Mouse (Mus musculus) liver, embryonic 13.5 days (tissue): ENCODE data around the gene Foxn3. TPM values are rescaled to one million over a fixed set of nuclear protein-coding genes. Genes with fewer than 3 reads are reported as not detected.

Experiments used
- ATAC-seq: fragments of 200-750 bp; cut with Nextera tagmentation; 2 replicates; pipeline ENCODE4 v1.8.0; 2017; ENCODE audit warnings: low read depth, mild to moderate bottlenecking, moderate number of reproducible peaks, moderate library complexity
- DNase-seq: peaks from one replicate; pipeline ENCODE4 v3.0.0; 2022
- H3K27ac ChIP-seq: fragments of 300-500 bp; sonication (generic); 2 replicates; pipeline ENCODE4 v1.5.1; 2015; ENCODE audit warnings: moderate library complexity, mild to moderate bottlenecking, inconsistent platforms
- H3K27me3 ChIP-seq: fragments of 300-500 bp; sonication (generic); 2 replicates; pipeline ENCODE4 v1.6.1; 2015; ENCODE audit warnings: mild to moderate bottlenecking, inconsistent platforms
- H3K36me3 ChIP-seq: fragments of 300-500 bp; sonication (generic); 2 replicates; pipeline ENCODE4 v1.6.1; 2015; ENCODE audit warnings: mild to moderate bottlenecking, inconsistent platforms
- H3K4me1 ChIP-seq: fragments of 300-500 bp; sonication (generic); replicated peaks from 2 replicates; pipeline ENCODE4 v1.6.1; 2015; ENCODE audit warnings: inconsistent platforms
- H3K4me2 ChIP-seq: fragments of 300-500 bp; sonication (generic); 2 replicates; pipeline ENCODE4 v1.6.1; 2015; ENCODE audit warnings: inconsistent platforms, mild to moderate bottlenecking, moderate library complexity
- H3K4me3 ChIP-seq: fragments of 300-500 bp; sonication (generic); replicated peaks from 2 replicates; pipeline ENCODE4 v1.5.1; 2015; ENCODE audit warnings: mild to moderate bottlenecking, inconsistent platforms
- H3K9ac ChIP-seq: fragments of 300-500 bp; sonication (generic); 2 replicates; pipeline ENCODE4 v1.6.1; 2015; ENCODE audit warnings: mild to moderate bottlenecking, inconsistent platforms
- H3K9me3 ChIP-seq: fragments of 300-500 bp; sonication (generic); replicated peaks from 2 replicates; pipeline ENCODE4 v1.6.1; 2016; ENCODE audit warnings: inconsistent platforms
- WGBS: fragments of 180-500 bp; shearing (Covaris S2); methylation state at CpG from one replicate; pipeline ENCODE4 v1.1.7; 2015; ENCODE audit not compliant: insufficient replicate concordance; 5-methylcytosine and 5-hydroxymethylcytosine counted together
- polyA plus RNA-seq: library from polyadenylated mRNA; unstranded; fragments of >200 nt; fragmentation: Nextera tagmentation; extraction: Ambion mirVana; gene quantifications from 2 replicates; pipeline ENCODE4 v1.2.1, GENCODE M21; 2015

Foxn3 gene
- polyA plus RNA-seq, 1 experiment from 2014 or later, result 18.1 TPM

GRCm38 (mm10) chr12:99335628-99336027 is 227.8 kb downstream of the Foxn3 start:
- no peak overlapping the region for H3K4me3 ChIP-seq
- no peak overlapping the region for H3K27ac ChIP-seq
- peaks cover 51% of the 10 kb centered on the region for H3K4me1 ChIP-seq
- H3K9me3 ChIP-seq, result no peaks in the 10 kb centered on the region
- peaks cover 6% of the 10 kb centered on the region for H3K36me3 ChIP-seq
- no peak overlapping the region for H3K4me2 ChIP-seq
- H3K27me3 ChIP-seq, result no peaks in the 10 kb centered on the region
- H3K9ac ChIP-seq, result no peak overlapping the region
- DNase-seq, result no peak
- 78% methylated on average over 9 of the region's 9 CpGs for WGBS
- ATAC-seq, result no peak

GRCm38 (mm10) chr12:99334026-99334425 is 229.4 kb downstream of the Foxn3 start:
- Histone ChIP-seq H3K36me3 (no peaks in the 10 kb centered on the region), H3K27ac (no peak overlapping the region), H3K9me3 (no peaks in the 10 kb centered on the region), H3K27me3 (no peaks in the 10 kb centered on the region), H3K4me2 (no peak overlapping the region), H3K4me3 (no peak overlapping the region), H3K4me1 (peaks cover 65% of the 10 kb centered on the region), H3K9ac (no peak overlapping the region)
- DNase-seq (no peak), ATAC-seq (no peak)
- 78% methylated on average over 9 of the region's 9 CpGs for WGBS

GRCm38 (mm10) chr12:99333304-99333968 is 229.9 kb downstream of the Foxn3 start:
- H3K4me1 ChIP-seq, result peaks cover 70% of the 10 kb centered on the region
- DNase-seq (no peak), ATAC-seq (no peak)
- no peak overlapping the region for H3K27ac ChIP-seq
- no peak overlapping the region for H3K4me2 ChIP-seq
- no peaks in the 10 kb centered on the region for H3K27me3 ChIP-seq
- no peaks in the 10 kb centered on the region for H3K36me3 ChIP-seq
- no peak overlapping the region for H3K4me3 ChIP-seq
- H3K9ac ChIP-seq, result no peak overlapping the region
- 72% methylated on average over 20 of the region's 20 CpGs for WGBS
- no peaks in the 10 kb centered on the region for H3K9me3 ChIP-seq

GRCm38 (mm10) chr12:99332144-99332807 is 231.1 kb downstream of the Foxn3 start:
- 73% methylated on average over 16 of the region's 16 CpGs for WGBS
- no peak for DNase-seq
- no peaks in the 10 kb centered on the region for H3K9me3 ChIP-seq
- ATAC-seq, result no peak
- H3K4me3 ChIP-seq, result no peak overlapping the region
- no peaks in the 10 kb centered on the region for H3K27me3 ChIP-seq
- H3K4me1 ChIP-seq, result peaks cover 67% of the 10 kb centered on the region
- H3K27ac ChIP-seq, result no peak overlapping the region
- H3K4me2 ChIP-seq, result peak overlapping the region; percentile 40; the same call in 1 of the 2 replicates
- no peak overlapping the region for H3K9ac ChIP-seq
- no peaks in the 10 kb centered on the region for H3K36me3 ChIP-seq

- no peaks in the 10 kb centered on the region for H3K9me3 ChIP-seq
- H3K27me3 ChIP-seq, result no peaks in the 10 kb centered on the region
- peak; percentile 88 for ATAC-seq
- H3K36me3 ChIP-seq, result no peaks in the 10 kb centered on the region
- H3K4me3 ChIP-seq, result no peak overlapping the region
- peak overlapping the region; percentile 40 for H3K4me2 ChIP-seq
- no peak overlapping the region for H3K9ac ChIP-seq
- DNase-seq, result peak; percentile 58
- no peak overlapping the region for H3K27ac ChIP-seq
- 11% methylated on average over 8 of the region's 8 CpGs for WGBS
- peaks cover 62% of the 10 kb centered on the region for H3K4me1 ChIP-seq
Measured at GRCm38 (mm10) chr12:99331341-99331947, 231.9 kb downstream of the Foxn3 start.

GRCm38 (mm10) chr12:99330822-99331285 is 232.5 kb downstream of the Foxn3 start:
- 67% methylated on average over 12 of the region's 12 CpGs for WGBS
- ATAC-seq (no peak), DNase-seq (no peak)
- Histone ChIP-seq H3K36me3 (no peaks in the 10 kb centered on the region), H3K27ac (no peak overlapping the region), H3K4me1 (peaks cover 62% of the 10 kb centered on the region), H3K4me3 (no peak overlapping the region), H3K4me2 (peak overlapping the region; percentile 40), H3K9ac (no peak overlapping the region), H3K27me3 (no peaks in the 10 kb centered on the region), H3K9me3 (no peaks in the 10 kb centered on the region)

GRCm38 (mm10) chr12:99329301-99330257 is 233.8 kb downstream of the Foxn3 start:
- no peak for DNase-seq
- WGBS, result 67% methylated on average over 20 of the region's 20 CpGs

GRCm38 (mm10) chr12:99326157-99326556 is 237.2 kb downstream of the Foxn3 start:
- Histone ChIP-seq H3K27ac (no peak overlapping the region), H3K36me3 (no peaks in the 10 kb centered on the region), H3K4me3 (no peak overlapping the region), H3K9ac (no peak overlapping the region), H3K4me1 (peaks cover 59% of the 10 kb centered on the region), H3K4me2 (no peak overlapping the region), H3K27me3 (no peaks in the 10 kb centered on the region), H3K9me3 (no peaks in the 10 kb centered on the region)
- WGBS, result 54% methylated on average over 8 of the region's 8 CpGs
- ATAC-seq (no peak), DNase-seq (no peak)

More at GRCm38 (mm10) chr12:99329301-99330257, 233.8 kb downstream of the Foxn3 start:
- Histone ChIP-seq H3K4me1 (peaks cover 68% of the 10 kb centered on the region), H3K9me3 (no peaks in the 10 kb centered on the region), H3K36me3 (no peaks in the 10 kb centered on the region), H3K27me3 (no peaks in the 10 kb centered on the region), H3K9ac (no peak overlapping the region), H3K4me3 (no peak overlapping the region), H3K4me2 (no peak overlapping the region), H3K27ac (no peak overlapping the region)
- no peak for ATAC-seq

- Histone ChIP-seq H3K4me1 (peaks cover 51% of the 10 kb centered on the region), H3K9ac (peak overlapping the region; percentile 42; the same call in 1 of the 2 replicates), H3K9me3 (no peaks in the 10 kb centered on the region), H3K4me2 (peak overlapping the region; percentile 49), H3K4me3 (0 out of 2 replicates have a peak overlapping the region, but pooled peaks have one; percentile 11), H3K27me3 (no peaks in the 10 kb centered on the region), H3K36me3 (no peaks in the 10 kb centered on the region), H3K27ac (peak overlapping the region; percentile 62)
- DNase-seq, result peak; percentile 48
- WGBS, result 17% methylated on average over 12 of the region's 12 CpGs
- peak; percentile 89 for ATAC-seq
Measured at GRCm38 (mm10) chr12:99321633-99322431, 241.6 kb downstream of the Foxn3 start.

- DNase-seq, result no peak
- Histone ChIP-seq H3K9me3 (no peaks in the 10 kb centered on the region), H3K4me1 (peaks cover 48% of the 10 kb centered on the region), H3K27me3 (no peaks in the 10 kb centered on the region), H3K4me3 (no peak overlapping the region), H3K27ac (peak overlapping the region; percentile 29; the same call in 1 of the 2 replicates), H3K9ac (no peak overlapping the region), H3K4me2 (no peak overlapping the region), H3K36me3 (no peaks in the 10 kb centered on the region)
- ATAC-seq, result peak; percentile 50; the same call in 1 of the 2 replicates
- WGBS, result 79% methylated on average over 3 of the region's 3 CpGs
Measured at GRCm38 (mm10) chr12:99320966-99321496, 242.4 kb downstream of the Foxn3 start.
